Mouse (Mus musculus): ENCODE measurements at regions not wholly inside any gene's neighbourhood (a gene's known extent, or its start where the extent isn't known, plus 50 kb on each side); places are given as distances from the start of the nearest gene placed in this dataset.

Small RNA genes in the stretch of these regions (microRNA-seq; reads per million reads assigned to microRNA genes)
- gene Mir30a (ENCODE audit: borderline replicate concordance in 2 of 2) (21,322 to 28,830 reads per million in 2 experiments), gene Mir30c-2 (ENCODE audit: borderline replicate concordance in 2 of 2) (226 to 263 reads per million in 2 experiments)
